Mouse (Mus musculus) liver, embryonic 14.5 days (tissue): ENCODE measurements at regions not wholly inside any gene's neighbourhood (a gene's known extent, or its start where the extent isn't known, plus 50 kb on each side); places are given as distances from the start of the nearest gene placed in this dataset.
A peak's percentile ranks its signal among the peaks of the same experiment; 100 is the strongest.

Experiments
- ATAC-seq: fragments of 200-750 bp; cut with Nextera tagmentation; 2 replicates; pipeline ENCODE4 v1.8.0; 2017; ENCODE audit warnings: moderate number of reproducible peaks, mild to moderate bottlenecking, moderate library complexity; ENCODE audit not compliant: insufficient read depth
- DNase-seq, 3 experiments: peaks; one replicate each; pipeline ENCODE4 v3.0.0-alpha.2; 2012 to 2013; ENCODE audit warnings: low read depth in 3 of 3, low spot score in 3 of 3
- H3K27ac ChIP-seq: fragments of 300-500 bp; sonication (generic); 2 replicates; pipeline ENCODE4 v1.5.1; 2014; ENCODE audit warnings: moderate library complexity, mild to moderate bottlenecking, control low read depth, inconsistent platforms
- H3K27me3 ChIP-seq: fragments of 300-500 bp; sonication (generic); 2 replicates; pipeline ENCODE4 v1.6.1; 2014; ENCODE audit warnings: mild to moderate bottlenecking, low read length, moderate library complexity; ENCODE audit not compliant: control insufficient read depth, insufficient read depth
- H3K36me3 ChIP-seq: fragments of 300-500 bp; sonication (generic); replicated peaks from 2 replicates; pipeline ENCODE4 v1.6.1; 2014; ENCODE audit warnings: low read depth; ENCODE audit not compliant: control insufficient read depth, insufficient read depth
- H3K4me1 ChIP-seq, 2 experiments: fragments of 200-500 bp in 1 of 2; fragments of 300-500 bp in 1 of 2; sonication (generic) in 1 of 2; replicated peaks; 2 replicates each; pipeline ENCODE4 v1.6.1; 2012 to 2014; ENCODE audit warnings: antibody characterized with exemption in 1 of 2, inconsistent platforms in 1 of 2, low read length in 1 of 2; ENCODE audit not compliant: control insufficient read depth in 2 of 2, insufficient read depth in 2 of 2
- H3K4me2 ChIP-seq: fragments of 300-500 bp; sonication (generic); 2 replicates; pipeline ENCODE4 v1.6.1; 2014; ENCODE audit warnings: low read depth, mild to moderate bottlenecking, control low read depth, moderate library complexity
- H3K4me3 ChIP-seq, 2 experiments: fragments of 200-500 bp in 1 of 2; fragments of 300-500 bp in 1 of 2; sonication (generic) in 1 of 2; 2 replicates each; pipeline ENCODE4 v1.5.1; 2012 to 2014; ENCODE audit warnings: low read depth in 2 of 2, low read length in 2 of 2, mild to moderate bottlenecking in 2 of 2, control low read depth in 1 of 2, inconsistent platforms in 1 of 2, moderate library complexity in 1 of 2; ENCODE audit not compliant: insufficient read depth in 1 of 2
- H3K9ac ChIP-seq: fragments of 300-500 bp; sonication (generic); replicated peaks from 2 replicates; pipeline ENCODE4 v1.6.1; 2014; ENCODE audit warnings: mild to moderate bottlenecking, control low read depth, moderate library complexity
- H3K9me3 ChIP-seq: fragments of 300-500 bp; sonication (generic); 2 replicates; pipeline ENCODE4 v1.6.1; 2016; ENCODE audit warnings: low read length, mixed read lengths; ENCODE audit not compliant: control insufficient read depth
- CTCF ChIP-seq: IDR thresholded peaks from 2 replicates; pipeline ENCODE4 v1.5.1; 2016; ENCODE audit warnings: antibody characterized with exemption, low read depth, control low read depth
- EP300 ChIP-seq: IDR thresholded peaks from 2 replicates; pipeline ENCODE4 v1.6.1; 2016; ENCODE audit warnings: antibody characterized with exemption, low read depth
- whole genome bisulfite sequencing: fragments of 180-500 bp; shearing (Covaris S2); extraction: QIAGEN DNeasy Blood & Tissue Kit; methylation state at CpG from one replicate; pipeline ENCODE4 v1.1.7; 2014; ENCODE audit not compliant: insufficient replicate concordance; 5-methylcytosine and 5-hydroxymethylcytosine counted together

GRCm38 (mm10) chr4:119052537-119052936 is 56.0 kb upstream of the Slc2a1 start:
- ATAC-seq (no peak), DNase-seq (no peak)
- H3K9ac ChIP-seq, result peak overlapping the region; percentile 89
- no peak overlapping the region for H3K4me3 ChIP-seq
- peak overlapping the region; percentile 82 for H3K4me2 ChIP-seq
- peaks cover 60 to 70% of the 10 kb centered on the region in 2 experiments for H3K4me1 ChIP-seq
- 20% methylated on average over 3 of the region's 3 CpGs for WGBS
- no peak for TF ChIP-seq EP300
- TF ChIP-seq CTCF, result no peak
- no peaks in the 10 kb centered on the region for H3K9me3 ChIP-seq
- H3K27me3 ChIP-seq, result no peaks in the 10 kb centered on the region
- H3K36me3 ChIP-seq, result no peaks in the 10 kb centered on the region
- H3K27ac ChIP-seq, result peak overlapping the region; percentile 100

- peaks cover 60 to 67% of the 10 kb centered on the region in 2 experiments for H3K4me1 ChIP-seq
- no peak overlapping the region for H3K4me3 ChIP-seq
- peak overlapping the region; percentile 100 for H3K27ac ChIP-seq
- H3K9ac ChIP-seq, result peak overlapping the region; percentile 89
- TF ChIP-seq EP300 (no peak; the same call in 1 of the 2 replicates), CTCF (no peak)
- H3K36me3 ChIP-seq, result no peaks in the 10 kb centered on the region
- DNase-seq, result peak in 1 of 3 experiments; percentile 53
- ATAC-seq, result no peak
- H3K27me3 ChIP-seq, result no peaks in the 10 kb centered on the region
- H3K9me3 ChIP-seq, result no peaks in the 10 kb centered on the region
- WGBS, result 61% methylated on average over 4 of the region's 4 CpGs
- peak overlapping the region; percentile 82 for H3K4me2 ChIP-seq
These were observed 55.3 kb upstream of the Slc2a1 start for GRCm38 (mm10) chr4:119053241-119053640.

GRCm38 (mm10) chr4:119053680-119054079 is 54.8 kb upstream of the Slc2a1 start:
- Histone ChIP-seq H3K4me1 (peaks cover 60 to 65% of the 10 kb centered on the region in 2 experiments), H3K4me2 (peak overlapping the region; percentile 82), H3K9ac (peak overlapping the region; percentile 89), H3K4me3 (no peak overlapping the region), H3K27me3 (no peaks in the 10 kb centered on the region; the same call in 1 of the 2 replicates), H3K27ac (peak overlapping the region; percentile 100), H3K36me3 (no peaks in the 10 kb centered on the region), H3K9me3 (no peaks in the 10 kb centered on the region)
- DNase-seq, result no peak
- TF ChIP-seq EP300, result no peak
- no peak for TF ChIP-seq CTCF
- no peak for ATAC-seq
- 47% methylated on average over 6 of the region's 6 CpGs for WGBS

- WGBS, result 13% methylated on average over 5 of the region's 5 CpGs
- Histone ChIP-seq H3K4me2 (peak overlapping the region; percentile 82), H3K9me3 (no peaks in the 10 kb centered on the region), H3K36me3 (no peaks in the 10 kb centered on the region), H3K4me1 (peaks cover 57 to 62% of the 10 kb centered on the region in 2 experiments), H3K27me3 (no peaks in the 10 kb centered on the region; the same call in 1 of the 2 replicates), H3K27ac (peak overlapping the region; percentile 100), H3K9ac (peak overlapping the region; percentile 42), H3K4me3 (peak overlapping the region in 1 of 2 experiments; percentile 1; a peak in 1 of 4 replicates)
- TF ChIP-seq EP300 (peak; percentile 90), CTCF (no peak)
- ATAC-seq (peak; percentile 49), DNase-seq (peak; percentile 63 to 73 (median 72))
These were observed 54.4 kb upstream of the Slc2a1 start for GRCm38 (mm10) chr4:119054129-119054528.

- ATAC-seq, result no peak
- WGBS, result 72% methylated on average over 6 of the region's 6 CpGs
These were observed 51.3 kb upstream of the Slc2a1 start for GRCm38 (mm10) chr4:119057191-119057590.

More at GRCm38 (mm10) chr4:119057191-119057590, 51.3 kb upstream of the Slc2a1 start:
- Histone ChIP-seq H3K9me3 (no peaks in the 10 kb centered on the region), H3K36me3 (no peaks in the 10 kb centered on the region), H3K4me2 (no peak overlapping the region), H3K27me3 (peaks cover 3% of the 10 kb centered on the region), H3K9ac (no peak overlapping the region), H3K27ac (no peak overlapping the region), H3K4me3 (no peak overlapping the region), H3K4me1 (peaks cover 30 to 33% of the 10 kb centered on the region in 2 experiments)
- no peak for DNase-seq
- TF ChIP-seq CTCF, result no peak
